Mouse (Mus musculus): ENCODE measurements at regions not wholly inside any gene's neighbourhood (a gene's known extent, or its start where the extent isn't known, plus 50 kb on each side); places are given as distances from the start of the nearest gene placed in this dataset.

GRCm38 (mm10) chr3:159121626-159122025 is 373.6 kb upstream of the Depdc1a start:
- no peak overlapping the region for H3K9ac ChIP-seq
- H3K4me3 ChIP-seq: no peak overlapping the region
- ATAC-seq: no peak
- H3K36me3 ChIP-seq (ENCODE audit: poor library complexity, severe bottlenecking): no peaks in the 10 kb centered on the region
- no peaks in the 10 kb centered on the region for H3K4me1 ChIP-seq
- H3K4me2 ChIP-seq: no peak overlapping the region
- H3K27ac ChIP-seq: no peak overlapping the region
- H3K9me3 ChIP-seq (replicated peaks): no peaks in the 10 kb centered on the region
- no peaks in the 10 kb centered on the region for H3K27me3 ChIP-seq
- WGBS: 88% methylated on average over 3 of the region's 3 CpGs

- Histone ChIP-seq H3K36me3 (ENCODE audit: poor library complexity, severe bottlenecking) (no peaks in the 10 kb centered on the region), H3K4me1 (no peaks in the 10 kb centered on the region), H3K27me3 (no peaks in the 10 kb centered on the region), H3K4me3 (no peak overlapping the region), H3K9ac (no peak overlapping the region), H3K4me2 (no peak overlapping the region), H3K9me3 (replicated peaks) (no peaks in the 10 kb centered on the region), H3K27ac (no peak overlapping the region)
- ATAC-seq: peak; percentile 71; the same call in 1 of the 2 replicates
- 43% methylated on average over 2 of the region's 2 CpGs for WGBS
These were observed 351.4 kb upstream of the Depdc1a start for GRCm38 (mm10) chr3:159143867-159144266.

GRCm38 (mm10) chr3:159181504-159181903 is 313.7 kb upstream of the Depdc1a start:
- no peak overlapping the region for H3K4me3 ChIP-seq
- no peak overlapping the region for H3K4me2 ChIP-seq
- H3K9ac ChIP-seq: no peak overlapping the region
- H3K36me3 ChIP-seq (ENCODE audit: poor library complexity, severe bottlenecking): no peaks in the 10 kb centered on the region
- H3K4me1 ChIP-seq: no peaks in the 10 kb centered on the region
- ATAC-seq: no peak
- no peak overlapping the region for H3K27ac ChIP-seq
- no peaks in the 10 kb centered on the region for H3K9me3 ChIP-seq (replicated peaks)
- H3K27me3 ChIP-seq: no peaks in the 10 kb centered on the region

- H3K9ac ChIP-seq: no peak overlapping the region
- no peak overlapping the region for H3K27ac ChIP-seq
- H3K9me3 ChIP-seq (replicated peaks): no peaks in the 10 kb centered on the region
- H3K4me2 ChIP-seq: no peak overlapping the region
- H3K4me3 ChIP-seq: no peak overlapping the region
- H3K36me3 ChIP-seq (ENCODE audit: poor library complexity, severe bottlenecking): no peaks in the 10 kb centered on the region
- no peak for ATAC-seq
- H3K27me3 ChIP-seq: no peaks in the 10 kb centered on the region
- no peaks in the 10 kb centered on the region for H3K4me1 ChIP-seq
These were observed 302.0 kb upstream of the Depdc1a start for GRCm38 (mm10) chr3:159193189-159193588.

All from forebrain, embryonic 13.5 days (tissue).